Mouse (Mus musculus) urinary bladder, postnatal 10 days (tissue): Measurements from ENCODE around the gene Dscam.
"Not testable (repeated sequence)": the region's sequence is repeated elsewhere in the genome, so short reads cannot be mapped to it uniquely, and the experiment has no call there.

Source experiments
- DNase-seq: peaks from one replicate; pipeline ENCODE4 v3.0.0; 2022; ENCODE audit warnings: low spot score

Gene Dscam

DNA sequence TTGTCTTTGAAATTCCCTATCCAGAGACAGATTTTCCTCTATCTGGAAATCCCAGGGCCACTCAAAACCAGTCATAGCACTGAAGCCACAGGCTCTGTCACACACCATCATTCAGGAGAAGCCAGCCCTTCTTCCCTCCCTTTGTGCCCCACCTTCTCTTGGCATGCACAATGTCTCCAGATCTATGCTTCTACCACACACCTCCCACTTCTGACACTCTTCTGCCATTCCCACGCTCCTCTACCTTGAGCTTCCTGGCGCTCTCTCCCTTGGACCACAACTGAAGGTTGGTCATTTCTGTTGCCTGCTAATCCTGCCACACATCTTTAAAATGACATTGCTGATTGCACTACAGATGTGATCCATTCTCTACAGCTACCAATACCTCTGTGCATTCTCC, 235.8 kb downstream of the Dscam start:
- no peak for DNase-seq

GRCm38 (mm10) chr16:96932211-96932610, 238.3 kb downstream of the Dscam start:
- DNase-seq, result no peak

DNA sequence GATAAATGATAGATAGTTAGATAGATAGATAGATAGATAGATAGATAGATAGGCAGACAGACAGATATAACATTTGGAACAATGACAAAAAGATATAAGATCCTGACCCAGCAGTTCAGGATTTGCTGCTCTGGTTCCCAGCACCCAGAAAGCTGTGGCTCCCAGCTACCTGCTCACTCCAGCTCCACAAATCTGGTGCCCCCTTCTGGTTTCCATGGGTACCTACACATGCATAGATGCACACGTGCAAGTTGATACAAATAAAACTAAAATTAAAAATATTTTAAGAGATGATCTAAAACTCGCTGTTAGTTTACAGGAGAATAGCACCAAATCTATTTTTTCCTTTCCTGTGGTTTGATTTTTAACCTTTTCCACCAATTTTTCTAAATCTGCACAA, 238.8 kb downstream of the Dscam start:
- no peak for DNase-seq

- DNase-seq, result no peak
These were observed 242.5 kb downstream of the Dscam start for GRCm38 (mm10) chr16:96928011-96928410.

- DNase-seq, result no peak
These were observed 243.1 kb downstream of the Dscam start for GRCm38 (mm10) chr16:96927408-96927807.

DNA sequence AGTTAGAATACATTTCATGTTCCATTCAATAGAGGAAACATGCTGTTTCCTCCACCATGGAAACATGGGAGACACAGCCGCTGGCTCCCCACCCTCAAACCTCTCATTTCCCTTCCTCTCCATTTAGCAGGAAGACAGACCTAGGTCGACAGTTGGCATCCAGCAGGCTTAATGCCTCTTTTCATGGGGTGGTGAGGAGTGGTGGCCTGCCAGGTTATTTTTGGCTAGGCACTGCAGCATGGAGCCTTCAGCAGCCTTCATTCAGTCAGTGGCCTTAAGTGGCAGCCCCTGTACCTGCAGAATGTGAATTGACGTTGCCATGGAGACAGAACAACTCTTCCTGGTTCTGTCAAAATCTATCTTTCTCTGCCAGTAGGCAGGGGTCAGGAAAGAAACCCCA, 243.6 kb downstream of the Dscam start:
- no peak for DNase-seq

DNA sequence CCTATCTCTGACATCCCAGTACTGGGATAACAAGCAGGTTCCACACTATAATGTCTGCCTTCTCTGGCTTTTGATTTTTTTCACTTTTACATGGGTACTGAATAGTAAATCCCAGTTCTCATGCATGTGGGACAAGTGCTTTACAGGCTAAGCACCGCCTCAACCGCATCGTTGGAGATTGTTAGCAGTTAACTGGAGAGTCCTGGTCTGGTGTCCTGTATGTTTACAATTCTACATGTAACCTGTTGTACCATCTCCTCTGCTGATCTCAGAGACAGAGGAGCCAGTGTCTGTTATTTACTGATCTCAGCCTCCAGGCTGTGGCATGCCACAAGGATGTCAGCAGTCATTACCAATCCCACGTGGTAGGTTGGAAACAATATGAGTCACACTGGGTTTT, 246.6 kb downstream of the Dscam start:
- DNase-seq, result no peak

DNA sequence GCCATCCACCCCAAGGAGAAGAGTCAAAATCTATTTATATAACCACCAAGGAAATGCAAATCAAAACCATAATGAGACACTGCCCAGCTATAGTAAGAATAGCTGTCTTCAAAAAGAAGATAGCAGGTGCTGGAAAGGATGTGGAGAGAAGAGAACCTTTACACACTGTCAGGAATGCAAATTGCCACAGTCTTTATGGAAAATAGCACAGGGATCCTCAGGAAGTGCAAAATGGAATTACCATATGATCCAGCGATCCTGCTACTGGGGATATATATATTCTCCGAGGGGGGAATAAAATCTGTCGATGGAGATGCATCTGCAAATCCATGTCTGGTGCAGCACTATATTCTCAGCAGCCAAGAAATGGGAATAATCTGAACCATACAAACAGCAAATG, 256.1 kb downstream of the Dscam start:
- DNase-seq, result no peak

GRCm38 (mm10) chr16:96912836-96913235, 257.7 kb downstream of the Dscam start:
- DNase-seq, result no peak

GRCm38 (mm10) chr16:96912103-96912502, 258.4 kb downstream of the Dscam start:
- no peak for DNase-seq

DNA sequence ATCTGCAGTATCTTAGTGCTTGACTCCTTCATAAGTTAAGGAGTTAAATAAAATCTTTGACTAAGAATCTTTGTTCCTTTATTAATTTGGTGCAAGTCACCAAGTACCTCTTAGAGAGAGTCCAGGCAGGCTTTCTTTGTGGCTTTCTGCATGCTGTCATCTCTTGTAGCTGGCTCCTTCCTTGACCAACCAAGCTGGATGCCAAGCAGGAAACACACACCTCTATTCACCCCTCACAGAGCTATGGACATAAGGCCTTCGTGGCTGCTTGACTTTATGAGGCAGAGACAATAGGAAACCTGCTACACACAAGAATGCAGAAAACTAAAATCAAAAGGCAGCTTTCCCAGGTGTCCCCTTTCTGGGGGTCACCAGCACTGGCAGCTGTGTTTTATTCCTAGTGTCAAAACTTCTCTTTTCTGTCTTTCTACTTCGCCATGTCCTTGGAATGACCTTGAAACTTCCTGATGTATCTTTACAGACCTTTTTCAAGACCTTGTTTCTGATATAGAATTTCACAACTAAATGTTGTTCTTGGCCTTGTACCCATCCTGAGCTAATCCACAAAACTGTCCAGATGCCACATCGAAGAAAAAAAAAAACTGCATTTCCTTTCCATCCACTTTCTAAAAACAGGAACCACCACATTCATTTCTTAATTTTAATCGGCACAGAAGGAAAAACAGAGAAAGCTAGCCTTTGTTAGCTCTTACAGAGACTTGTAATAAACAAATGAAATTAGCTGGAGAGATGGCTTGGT, 260.0 kb downstream of the Dscam start:
- no peak for DNase-seq

GRCm38 (mm10) chr16:96907818-96908217, 262.7 kb downstream of the Dscam start:
- no peak for DNase-seq

- DNase-seq, result no peak
These were observed 263.5 kb downstream of the Dscam start for GRCm38 (mm10) chr16:96907081-96907480.

- no peak for DNase-seq
These were observed 263.9 kb downstream of the Dscam start for GRCm38 (mm10) chr16:96906630-96907029.

DNA sequence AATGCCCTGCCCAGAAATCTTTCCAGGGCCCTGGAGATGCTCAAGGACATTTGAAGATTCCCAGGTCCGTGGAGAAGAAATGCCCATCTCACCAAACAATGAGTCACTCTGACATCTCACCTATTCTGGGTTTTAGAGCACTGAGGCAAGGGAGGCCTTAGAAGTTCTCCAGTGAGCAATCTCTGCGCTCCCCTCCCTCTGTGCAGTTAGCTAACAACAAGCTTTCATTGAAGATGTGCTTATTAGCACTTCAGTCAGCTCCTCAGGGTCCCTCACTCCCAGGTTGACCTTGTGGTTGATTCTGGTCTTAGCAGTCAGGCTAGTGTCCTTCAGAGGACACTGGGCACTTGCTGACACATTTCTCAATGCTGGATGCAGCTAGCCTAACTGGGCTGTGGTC, 265.8 kb downstream of the Dscam start:
- DNase-seq, result no peak

DNA sequence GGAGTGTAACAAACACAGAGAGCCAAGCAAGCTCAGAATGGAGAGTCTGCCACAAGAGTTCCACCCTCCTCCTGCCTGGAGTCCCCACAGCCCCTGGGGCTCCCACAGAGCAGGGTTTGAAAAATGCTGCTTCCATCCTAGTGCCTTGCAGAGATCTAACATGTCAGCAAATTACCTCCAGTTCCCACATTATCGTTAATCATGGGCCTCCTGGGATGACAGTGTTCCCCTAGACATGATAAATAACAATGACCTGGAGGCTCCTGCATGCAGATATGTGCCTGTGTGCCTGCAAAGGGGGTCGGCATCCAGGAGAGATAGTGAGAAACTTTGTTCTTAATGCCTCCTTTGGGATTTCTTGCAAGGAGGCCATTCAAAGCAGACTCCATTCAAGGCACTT, 266.2 kb downstream of the Dscam start:
- DNase-seq, result no peak

GRCm38 (mm10) chr16:96902596-96902995, 268.0 kb downstream of the Dscam start:
- DNase-seq, result no peak

DNA sequence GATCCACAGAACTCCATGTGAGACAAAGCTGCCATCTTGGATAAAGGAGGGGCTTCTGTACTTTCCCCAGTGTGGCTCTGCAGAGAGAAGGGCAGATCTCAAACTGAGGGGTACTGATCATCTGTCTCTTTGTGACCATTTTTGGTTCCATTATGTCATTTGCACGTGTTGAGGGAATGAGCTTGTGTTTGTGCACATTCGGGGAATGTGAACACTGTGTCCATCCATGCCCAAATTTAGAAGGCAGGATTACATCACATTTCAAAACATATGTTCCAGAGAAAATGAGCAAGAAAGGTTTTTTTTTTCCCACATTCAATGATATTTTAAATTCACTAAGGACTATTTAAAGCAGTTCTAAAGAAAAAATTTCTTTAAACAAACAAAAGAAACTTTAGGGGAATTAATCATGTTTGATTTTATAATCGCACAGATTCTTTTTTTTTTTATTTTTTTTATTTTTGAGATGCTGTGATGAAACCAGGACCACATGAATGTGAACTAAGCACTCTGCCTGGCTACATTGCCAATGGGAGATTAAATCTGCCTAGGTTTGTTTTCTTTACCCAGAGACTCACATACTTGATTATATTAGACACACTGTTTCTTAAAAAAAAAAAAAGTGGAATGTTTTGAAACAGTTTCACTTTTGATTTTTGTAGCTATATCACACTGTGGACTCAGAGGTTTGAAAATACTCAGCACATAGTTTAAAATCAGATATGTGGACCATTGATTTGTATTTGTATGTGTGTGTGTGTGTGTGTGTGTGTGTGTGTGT, 269.1 kb downstream of the Dscam start:
- no peak for DNase-seq

DNA sequence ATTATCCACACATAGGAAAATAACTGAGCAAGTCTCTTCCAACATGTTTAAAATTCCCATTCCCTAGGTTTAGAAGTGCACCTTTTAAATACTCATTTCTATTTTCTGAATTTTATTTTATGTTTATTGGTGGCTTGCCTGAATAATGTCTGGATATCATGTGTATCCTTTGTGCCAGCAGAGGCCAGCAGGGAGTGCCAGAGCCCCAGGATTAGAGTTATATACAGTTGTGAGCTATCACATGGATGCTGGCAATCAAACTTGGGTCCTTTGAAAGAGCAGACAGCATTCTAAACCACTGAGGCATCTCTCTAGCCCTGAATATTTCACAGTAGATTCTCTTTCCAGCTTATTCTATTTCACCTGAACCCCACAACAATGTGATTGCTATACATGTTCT, 271.2 kb downstream of the Dscam start:
- DNase-seq, result no peak

DNA sequence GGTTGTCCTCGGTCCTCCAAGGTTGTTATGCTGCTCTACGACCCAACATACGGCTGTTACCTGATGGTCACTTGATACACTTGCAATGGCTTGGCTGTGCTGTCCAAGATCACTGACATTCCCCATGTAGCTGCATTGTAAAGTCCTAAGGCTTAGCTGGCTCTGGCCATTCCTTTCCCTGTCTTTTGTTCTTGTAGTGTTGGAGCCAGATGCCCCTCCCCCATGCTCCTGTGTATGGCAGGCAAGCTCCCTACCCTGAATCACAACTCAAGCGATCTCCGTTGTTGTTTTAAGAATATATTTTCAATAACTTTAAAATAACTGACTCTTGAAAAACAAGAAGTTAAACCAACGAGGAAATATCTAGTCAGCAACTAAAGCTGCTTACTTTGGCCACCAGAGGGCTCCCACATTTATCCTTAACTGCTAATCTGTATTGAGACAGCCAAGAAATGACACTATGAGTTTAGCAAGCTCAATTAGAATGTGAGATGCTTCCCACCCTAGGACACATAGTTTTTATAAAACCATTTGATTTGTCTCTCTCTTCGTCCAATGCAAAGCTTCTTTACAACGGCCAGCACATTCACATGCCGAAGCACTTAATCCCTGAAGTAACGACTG, 273.9 kb downstream of the Dscam start:
- no peak for DNase-seq

DNA sequence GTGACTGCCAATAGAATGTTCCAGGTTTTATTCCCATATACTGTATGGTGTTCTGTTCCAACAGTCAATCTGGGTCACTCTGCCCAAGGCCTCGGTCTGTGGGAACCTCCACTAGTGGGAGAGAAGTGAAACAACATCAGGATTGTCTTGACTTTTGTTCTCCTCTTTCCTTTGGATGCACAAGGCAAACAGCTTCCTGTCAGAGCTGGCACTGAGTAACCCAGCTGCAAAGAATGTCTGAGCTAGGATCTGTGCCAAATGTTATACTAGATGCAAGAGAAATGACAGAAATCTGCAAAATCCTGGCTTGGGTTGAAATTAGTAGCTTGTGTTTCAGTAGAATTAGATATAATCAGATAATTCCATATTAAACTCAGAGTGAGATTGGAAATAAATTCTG, 282.5 kb downstream of the Dscam start:
- DNase-seq, result no peak

DNA sequence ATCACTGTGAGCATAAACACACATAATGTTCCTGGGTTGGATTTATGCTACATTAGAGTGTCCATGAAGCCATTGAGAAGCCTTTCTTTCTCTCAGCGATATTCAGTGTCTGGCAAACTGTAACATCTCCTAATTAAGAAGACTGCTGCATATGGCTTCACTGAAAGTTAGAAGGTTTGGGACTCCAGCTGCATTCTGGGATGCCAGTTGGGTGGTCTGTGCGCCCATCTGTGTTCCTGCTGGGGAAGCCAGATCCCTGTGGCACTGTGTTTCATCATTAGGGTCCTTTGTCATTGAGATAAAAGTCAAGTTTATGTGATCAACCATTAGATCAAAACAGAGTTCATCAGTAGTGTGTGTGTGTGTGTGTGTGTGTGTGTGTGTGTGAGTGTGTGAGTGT, 284.7 kb downstream of the Dscam start:
- no peak for DNase-seq

- not testable (repeated sequence) for DNase-seq
These were observed 286.0 kb downstream of the Dscam start for GRCm38 (mm10) chr16:96884590-96884989.
